Mouse (Mus musculus): Measurements from ENCODE around the gene Fgr. TPM values are rescaled to one million over a fixed set of nuclear protein-coding genes. Genes with fewer than 3 reads are reported as not detected.

The Fgr gene
- polyA plus RNA-seq, 1 experiment from 2014 or later, result not detected

- POLR2A ChIA-PET, result interaction anchor here (0.6 to 4.5 kb wide), 6 partner anchors 10 to 107 kb away, joined by 3 to 30 read pairs (median 4); no protein-coding TSS in a partner anchor
- CTCF ChIA-PET, result interaction anchor here (1.1 to 1.3 kb wide), 3 partner anchors 18 to 187 kb away, joined by 3 read pairs; no protein-coding TSS in a partner anchor
- in situ Hi-C loops (cut with MboI; ENCODE audit: low pct_unique_long_range_greater_than_20kb), result loop anchor here (5.0 kb wide), 1 partner anchor 43 kb away; no protein-coding TSS in a partner anchor
- no peak for TF ChIP-seq CTCF (IDR thresholded peaks at IDR 0.05)
- DNase-seq (ENCODE audit: low read depth, low spot score), result no peak
- no peak for ATAC-seq
- no peaks in the 10 kb centered on the region for H3K27me3 ChIP-seq
These were observed 40.2 kb downstream of the Fgr start for GRCm38 (mm10) chr4:133014088-133014487.

- H3K27me3 ChIP-seq, result no peaks in the 10 kb centered on the region
- no peak for ATAC-seq
- no peak for DNase-seq (ENCODE audit: low read depth, low spot score)
- CTCF ChIA-PET, result interaction anchor here (1.3 kb wide), 1 partner anchor 20 kb away, joined by 3 read pairs; no protein-coding TSS in a partner anchor
- no peak for TF ChIP-seq CTCF (IDR thresholded peaks at IDR 0.05)
- POLR2A ChIA-PET, result interaction anchor here (0.5 to 4.5 kb wide), 2 partner anchors 42 to 814 kb away, joined by 3 to 30 read pairs; no protein-coding TSS in a partner anchor
- in situ Hi-C loops (cut with MboI; ENCODE audit: low pct_unique_long_range_greater_than_20kb), result loop anchor here (5.0 kb wide), 1 partner anchor 42 kb away; no protein-coding TSS in a partner anchor
These were observed 41.2 kb downstream of the Fgr start for GRCm38 (mm10) chr4:133014896-133015709.

- no peaks in the 10 kb centered on the region for H3K27me3 ChIP-seq
- no peak for TF ChIP-seq CTCF (IDR thresholded peaks at IDR 0.05)
- DNase-seq (ENCODE audit: low read depth, low spot score) (no peak), ATAC-seq (no peak)
- CTCF ChIA-PET, result no interaction called here
- POLR2A ChIA-PET, result interaction anchor here (0.5 kb wide), 1 partner anchor 815 kb away, joined by 3 read pairs; no protein-coding TSS in a partner anchor
- in situ Hi-C loops (cut with MboI; ENCODE audit: low pct_unique_long_range_greater_than_20kb), result no loop called here
These were observed 42.1 kb downstream of the Fgr start for GRCm38 (mm10) chr4:133015710-133016651.

GRCm38 (mm10) chr4:133016677-133017415, 43.0 kb downstream of the Fgr start:
- in situ Hi-C loops (cut with MboI; ENCODE audit: low pct_unique_long_range_greater_than_20kb), result no loop called here
- no peak for TF ChIP-seq CTCF (IDR thresholded peaks at IDR 0.05)
- DNase-seq (ENCODE audit: low read depth, low spot score) (no peak), ATAC-seq (no peak)
- H3K27me3 ChIP-seq, result no peaks in the 10 kb centered on the region
- ChIA-PET POLR2A (interaction anchor here (0.7 kb wide), 1 partner anchor 25 kb away, joined by 3 read pairs; no protein-coding TSS in a partner anchor), CTCF (no interaction called here)

GRCm38 (mm10) chr4:133017597-133018262, 43.8 kb downstream of the Fgr start:
- ATAC-seq, result no peak
- no peak for DNase-seq (ENCODE audit: low read depth, low spot score)
- ChIA-PET POLR2A (interaction anchor here (0.7 kb wide), 1 partner anchor 24 kb away, joined by 3 read pairs; no protein-coding TSS in a partner anchor), CTCF (no interaction called here)
- in situ Hi-C loops (cut with MboI; ENCODE audit: low pct_unique_long_range_greater_than_20kb), result no loop called here
- H3K27me3 ChIP-seq, result no peaks in the 10 kb centered on the region
- no peak for TF ChIP-seq CTCF (IDR thresholded peaks at IDR 0.05)

- ChIA-PET POLR2A (interaction anchor here (1.7 kb wide), 1 partner anchor 37 kb away, joined by 4 read pairs; no protein-coding TSS in a partner anchor), CTCF (no interaction called here)
- TF ChIP-seq CTCF (IDR thresholded peaks at IDR 0.05), result no peak
- in situ Hi-C loops (cut with MboI; ENCODE audit: low pct_unique_long_range_greater_than_20kb), result no loop called here
- ATAC-seq (no peak), DNase-seq (ENCODE audit: low read depth, low spot score) (no peak)
- H3K27me3 ChIP-seq, result no peaks in the 10 kb centered on the region
These were observed 44.4 kb downstream of the Fgr start for GRCm38 (mm10) chr4:133018263-133018798.

- H3K27me3 ChIP-seq, result no peaks in the 10 kb centered on the region
- CTCF ChIA-PET, result interaction anchor here (1.1 kb wide), 1 partner anchor 180 kb away, joined by 4 read pairs; no protein-coding TSS in a partner anchor
- TF ChIP-seq CTCF (IDR thresholded peaks at IDR 0.05), result no peak
- DNase-seq (ENCODE audit: low read depth, low spot score) (no peak), ATAC-seq (no peak)
- POLR2A ChIA-PET, result interaction anchor here (0.9 kb wide), 1 partner anchor 9 kb away, joined by 3 read pairs; the partner anchor contains the start of gene Ahdc1
- in situ Hi-C loops (cut with MboI; ENCODE audit: low pct_unique_long_range_greater_than_20kb), result no loop called here
These were observed 46.8 kb downstream of the Fgr start for GRCm38 (mm10) chr4:133020721-133021120.

GRCm38 (mm10) chr4:133021181-133021671, 47.3 kb downstream of the Fgr start:
- no peak for TF ChIP-seq CTCF (IDR thresholded peaks at IDR 0.05)
- ATAC-seq, result no peak
- ChIA-PET POLR2A (interaction anchor here (0.8 to 0.9 kb wide), 4 partner anchors 10 to 36 kb away, joined by 3 to 4 read pairs (median 3); partner anchors contain the start of gene Ahdc1), CTCF (interaction anchor here (1.1 kb wide), 1 partner anchor 180 kb away, joined by 4 read pairs; no protein-coding TSS in a partner anchor)
- no peak for DNase-seq (ENCODE audit: low read depth, low spot score)
- in situ Hi-C loops (cut with MboI; ENCODE audit: low pct_unique_long_range_greater_than_20kb), result no loop called here
- no peaks in the 10 kb centered on the region for H3K27me3 ChIP-seq

GRCm38 (mm10) chr4:133022217-133022616, 48.3 kb downstream of the Fgr start:
- POLR2A ChIA-PET, result interaction anchor here (0.6 to 1.1 kb wide), 4 partner anchors 15 to 407 kb away, joined by 3 to 5 read pairs (median 3); no protein-coding TSS in a partner anchor
- ATAC-seq, result no peak

More at GRCm38 (mm10) chr4:133022217-133022616, 48.3 kb downstream of the Fgr start:
- H3K27me3 ChIP-seq, result no peaks in the 10 kb centered on the region
- no peak for DNase-seq (ENCODE audit: low read depth, low spot score)
- no peak for TF ChIP-seq CTCF (IDR thresholded peaks at IDR 0.05)
- in situ Hi-C loops (cut with MboI; ENCODE audit: low pct_unique_long_range_greater_than_20kb), result no loop called here
- CTCF ChIA-PET, result no interaction called here
